Mouse (Mus musculus) cortical plate, adult 2 months (tissue): Measurements from ENCODE around the gene Ky.

ENCODE experiments used
- CTCF ChIP-seq: fragments of 200-500 bp; IDR thresholded peaks from 2 replicates; pipeline ENCODE4 v1.5.1; 2011; ENCODE audit warnings: mild to moderate bottlenecking, control low read depth, low read length; ENCODE audit not compliant: insufficient read depth; ENCODE audit errors: extremely low read depth
- POLR2A ChIP-seq: fragments of 200-500 bp; IDR thresholded peaks from 2 replicates; pipeline ENCODE4 v1.6.1; 2011; ENCODE audit warnings: mild to moderate bottlenecking, low read length, control low read depth; ENCODE audit not compliant: insufficient read depth; ENCODE audit errors: extremely low read depth

GRCm38 (mm10) chr9:102544773-102545366, 39.3 kb downstream of the Ky start:
- TF ChIP-seq CTCF (peak; percentile 80), POLR2A (no peak)
